Mouse (Mus musculus): ENCODE measurements around the gene Kat2a.

- no peak for TF ChIP-seq CTCF (IDR thresholded peaks at IDR 0.05; ENCODE audit: low read depth, low read length)
- TF ChIP-seq GATA2 (IDR thresholded peaks at IDR 0.05; ENCODE audit: borderline replicate concordance, low read depth, low read length): no peak
- no peak for TF ChIP-seq GATA1 (IDR thresholded peaks at IDR 0.05; ENCODE audit: borderline replicate concordance, low read length)
- no peak for TF ChIP-seq POLR2AphosphoS5 (IDR thresholded peaks at IDR 0.05; ENCODE audit: insufficient replicate concordance, low read depth, low read length)
Observed at GRCm38 (mm10) chr11:100749469-100749868, 37.2 kb upstream of the Kat2a start.
